Mouse (Mus musculus): ENCODE data around the gene Mip.
A peak's percentile ranks its signal among the peaks of the same experiment; 100 is the strongest.
"Not testable (repeated sequence)": the region's sequence is repeated elsewhere in the genome, so short reads cannot be mapped to it uniquely, and the experiment has no call there.

The Mip gene

DNA sequence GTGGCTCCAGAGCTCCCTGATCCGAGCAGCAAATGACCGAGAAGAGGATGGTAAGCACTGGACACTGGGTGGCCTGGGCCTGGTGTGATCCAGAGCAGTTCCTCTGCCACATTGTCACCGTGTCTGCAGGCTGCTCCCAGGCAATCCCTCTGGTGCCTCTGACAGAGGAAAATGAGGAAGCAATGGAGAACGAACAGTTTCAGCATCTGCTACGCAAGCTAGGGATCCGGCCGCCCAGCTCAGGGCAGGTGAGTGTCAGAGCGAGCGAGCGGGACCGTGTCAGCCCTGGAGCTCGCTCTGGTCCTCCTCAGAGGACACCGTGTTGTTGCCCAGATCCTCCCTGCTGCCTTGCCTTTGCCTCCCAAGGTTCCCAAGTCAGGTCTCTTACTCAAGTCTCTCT lies 24.9 kb downstream of the Mip start:
- DNase-seq, result no peak

DNA sequence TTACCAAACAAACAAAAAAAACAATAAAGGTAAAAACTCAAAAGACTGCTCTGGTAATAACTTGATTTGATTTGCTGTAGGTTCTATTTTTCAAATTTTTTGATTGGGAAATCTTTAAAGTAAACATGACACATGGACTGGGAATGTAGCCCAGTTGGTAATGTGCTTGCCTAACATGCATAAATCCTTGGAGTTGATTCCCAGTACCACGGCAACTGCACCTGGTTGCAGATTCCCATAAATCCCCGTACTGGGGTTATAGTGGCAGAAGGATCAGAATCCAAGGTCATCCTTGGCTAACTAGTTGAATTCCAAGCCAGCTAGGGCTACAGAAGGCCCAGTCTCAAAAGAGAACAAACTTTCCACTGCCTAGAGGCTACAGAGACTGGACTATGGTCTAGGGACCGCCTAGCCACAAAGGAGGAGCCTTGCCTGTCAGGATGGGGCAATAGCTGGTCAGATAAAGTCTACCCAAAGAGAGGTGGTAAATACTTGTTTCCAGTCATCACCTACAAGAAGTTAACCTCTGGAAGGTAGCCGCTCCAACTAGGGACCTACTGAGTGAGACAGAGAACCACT lies 28.1 kb downstream of the Mip start, which contains the start of gene Apon:
TSS of gene Apon (plus strand) at position 420 of the 579 bp plus-strand sequence.
- DNase-seq, result no peak

DNA sequence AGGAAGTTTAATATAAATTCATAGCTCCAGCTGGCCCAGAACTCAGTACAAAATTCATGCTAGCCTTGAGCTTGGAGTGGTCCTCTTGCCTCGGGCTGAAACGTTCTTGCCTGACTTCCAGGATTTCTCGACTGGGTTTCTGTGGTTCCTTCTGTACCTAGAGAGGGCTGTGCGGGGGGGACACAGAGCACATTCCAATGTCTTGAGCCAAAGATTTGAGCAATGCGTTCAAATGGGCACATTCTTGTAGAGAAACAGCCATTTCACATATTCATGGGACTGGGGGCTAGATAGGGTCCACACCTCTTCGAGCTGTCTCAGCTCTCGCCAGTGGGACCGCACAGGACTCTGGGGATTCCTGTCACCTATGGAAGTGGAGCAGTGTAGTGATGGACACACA lies 30.3 kb downstream of the Mip start:
- no peak for DNase-seq

GRCm38 (mm10) chr10:128256328-128256727 lies 30.7 kb downstream of the Mip start:
- DNase-seq, result no peak

GRCm38 (mm10) chr10:128258953-128259352 lies 33.3 kb downstream of the Mip start:
- DNase-seq, result peak; percentile 44

DNA sequence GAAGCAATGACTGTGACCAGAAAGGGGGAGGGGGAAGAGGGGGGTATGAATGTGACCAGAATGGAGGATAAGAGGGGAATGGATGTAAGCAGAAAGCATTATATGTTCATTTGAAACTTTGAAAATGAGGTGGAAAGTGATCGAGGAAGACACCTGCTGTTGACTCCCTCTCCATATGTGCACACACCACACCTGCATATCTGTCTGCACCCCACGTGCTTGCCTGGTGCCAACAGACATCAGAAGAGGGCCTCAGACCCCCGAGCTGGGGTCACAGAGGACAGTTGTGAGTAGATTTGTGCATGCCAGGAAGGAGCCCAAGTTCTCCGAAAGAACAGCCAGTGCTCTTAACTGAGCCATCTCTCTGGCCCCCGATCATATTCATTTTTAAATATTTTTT lies 34.3 kb downstream of the Mip start:
- no peak for DNase-seq

DNA sequence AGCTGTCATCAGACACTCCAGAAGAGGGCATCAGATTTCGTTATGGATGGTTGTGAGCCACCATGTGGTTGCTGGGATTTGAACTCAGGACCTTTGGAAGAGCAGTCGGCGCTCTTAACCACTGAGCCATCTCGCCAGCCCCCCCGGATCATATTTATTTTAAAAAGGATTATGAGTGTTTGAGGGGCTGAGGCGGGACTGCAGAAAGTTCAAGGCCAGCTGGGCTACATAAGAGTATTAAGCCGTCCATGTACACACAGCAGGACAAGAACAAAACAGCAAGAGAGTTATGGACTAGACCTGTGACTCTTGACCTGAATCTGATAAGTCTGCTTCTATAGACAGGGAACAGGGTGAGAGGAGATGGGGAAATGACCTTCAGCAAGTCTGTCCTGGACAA lies 34.7 kb downstream of the Mip start:
- DNase-seq, result not testable (repeated sequence)

GRCm38 (mm10) chr10:128262300-128262699 lies 36.7 kb downstream of the Mip start:
- DNase-seq, result no peak

DNA sequence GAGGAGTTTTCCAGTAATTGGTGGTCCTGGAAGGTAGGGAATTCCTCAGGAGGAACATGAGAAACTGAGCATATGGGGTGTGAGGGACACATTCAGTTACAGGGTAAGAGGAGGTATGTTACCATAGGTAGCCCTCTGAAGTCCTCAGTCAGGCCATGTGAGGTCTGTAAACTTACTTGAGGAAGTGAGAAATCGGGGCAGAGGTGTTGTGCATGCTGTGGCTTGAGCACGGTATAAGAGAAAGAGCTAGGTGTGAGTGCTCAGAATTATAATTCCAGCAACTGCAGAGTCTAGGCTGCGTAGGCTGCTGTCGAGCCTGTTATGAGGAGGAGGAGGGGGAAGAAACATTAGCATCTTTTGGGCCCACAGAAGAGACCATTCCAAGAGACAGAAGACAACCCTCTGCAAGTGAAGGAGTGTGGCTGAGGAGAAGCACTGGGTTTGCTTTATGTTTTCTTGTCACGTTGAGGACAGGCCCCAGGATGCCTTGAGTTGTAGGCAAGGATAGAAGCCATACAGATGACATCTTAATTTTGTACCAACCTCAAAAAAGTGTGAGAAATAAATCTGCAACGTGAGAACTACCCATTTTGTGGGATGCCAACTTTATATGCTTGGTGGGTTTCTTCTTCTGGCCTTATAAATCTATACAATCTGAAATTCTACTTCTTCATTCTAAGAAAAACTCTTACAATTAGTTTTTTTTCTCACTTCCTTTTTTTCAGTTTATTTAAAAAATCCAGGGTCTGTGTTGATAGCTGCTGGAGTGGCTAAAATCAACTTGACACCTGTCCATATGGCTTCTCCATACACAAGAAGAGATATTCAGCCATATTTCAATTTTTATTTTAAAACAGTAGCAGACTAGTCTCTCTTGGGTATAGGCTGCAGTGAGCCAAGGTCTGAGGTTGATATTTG lies 38.0 kb downstream of the Mip start:
- DNase-seq, result no peak

DNA sequence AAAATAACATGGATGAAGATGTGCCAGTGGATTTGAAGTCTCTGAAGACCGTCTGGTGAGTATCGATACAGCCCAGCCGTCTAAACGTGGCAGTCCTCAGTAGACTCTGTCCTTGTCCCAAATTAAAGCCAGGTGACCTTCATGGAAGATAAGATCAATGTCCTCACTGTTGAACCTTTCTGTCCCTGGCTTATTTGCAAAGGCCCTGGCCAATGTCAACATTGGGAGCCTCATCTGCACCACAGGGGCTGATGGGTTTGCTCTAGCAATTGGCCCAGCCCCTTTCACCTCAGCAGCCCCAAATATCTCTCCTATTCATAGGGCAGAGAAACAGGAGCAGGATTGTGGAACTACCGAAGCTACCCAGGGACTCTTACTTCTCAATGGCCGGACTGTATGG lies 42.7 kb downstream of the Mip start, which contains the start of gene Apof:
TSS of gene Apof (plus strand) at position 301 of the 400 bp plus-strand sequence.
- DNase-seq, result peak; percentile 46

- DNase-seq, result no peak
Observed at GRCm38 (mm10) chr10:128269206-128269910, 43.7 kb downstream of the Mip start.

GRCm38 (mm10) chr10:128270287-128270841 lies 44.7 kb downstream of the Mip start, which contains the start of gene Stat2:
Stat2 (plus strand) TSS chr10:128270559.
- peak; percentile 98 for DNase-seq

- DNase-seq, result no peak
Observed at GRCm38 (mm10) chr10:128270866-128271265, 45.2 kb downstream of the Mip start.

DNA sequence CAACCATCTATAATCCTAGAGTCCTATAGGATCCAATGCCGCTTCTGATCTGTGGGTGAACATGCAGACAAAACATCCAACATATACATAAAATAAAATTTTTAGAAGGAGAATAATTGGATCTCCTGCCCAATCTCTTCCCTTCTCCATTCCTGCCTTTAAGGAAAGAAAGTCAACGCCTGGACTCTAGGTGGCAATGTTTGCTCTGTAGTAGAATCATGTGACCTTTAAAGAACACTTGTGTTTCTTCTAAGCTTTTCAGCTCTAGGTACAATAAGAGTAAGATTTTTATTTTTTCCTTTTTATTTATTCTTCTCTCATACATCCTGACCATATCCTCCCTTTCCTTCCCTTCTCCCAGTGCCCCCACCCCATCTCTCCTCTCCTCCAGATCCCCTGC lies 46.2 kb downstream of the Mip start:
- DNase-seq, result no peak

- DNase-seq, result not testable (repeated sequence)
Observed at GRCm38 (mm10) chr10:128272819-128273439, 47.3 kb downstream of the Mip start.

- not testable (repeated sequence) for DNase-seq
Observed at GRCm38 (mm10) chr10:128275374-128275773, 49.7 kb downstream of the Mip start.

DNA sequence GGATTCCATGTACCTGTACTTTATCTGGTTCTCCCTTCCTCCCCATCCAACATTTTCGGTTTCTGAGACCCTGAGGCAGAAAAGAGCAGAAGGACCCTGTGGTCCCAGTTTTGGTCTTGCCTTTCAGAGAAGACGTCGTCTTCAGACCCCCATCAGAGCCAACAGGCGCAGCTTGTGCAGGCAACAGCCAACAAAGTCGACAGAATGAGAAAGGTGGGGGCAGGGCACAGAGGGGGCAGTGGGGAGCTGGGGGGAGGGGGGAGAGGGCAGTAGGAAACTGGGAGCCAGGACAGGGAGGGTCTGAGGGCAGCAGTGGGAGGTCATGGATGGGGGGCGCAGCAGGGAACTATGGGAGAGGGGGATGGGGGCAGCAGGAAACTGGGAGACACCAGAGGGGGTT lies 52.5 kb downstream of the Mip start:
- no peak for DNase-seq

DNA sequence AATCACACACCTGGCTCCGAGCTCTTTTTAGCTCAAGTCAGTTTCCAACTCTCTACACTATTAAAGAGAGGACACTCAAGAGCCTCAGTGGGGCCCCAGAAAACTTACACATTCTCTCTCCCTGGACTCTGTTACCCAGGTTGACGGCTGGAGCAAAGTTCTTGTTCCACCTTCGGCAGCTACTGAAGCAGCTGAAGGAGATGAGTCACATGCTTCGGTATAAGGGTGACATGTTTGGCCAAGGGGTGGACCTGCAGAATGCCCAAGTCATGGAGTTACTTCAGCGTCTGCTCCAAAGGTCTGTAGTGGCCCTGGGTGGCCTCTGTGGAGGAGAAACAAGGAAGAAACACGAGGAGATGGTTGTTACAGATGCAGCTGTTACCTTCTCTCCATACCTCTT lies 55.3 kb downstream of the Mip start:
- no peak for DNase-seq

Measured in liver (tissue).